Mouse (Mus musculus): Measurements from ENCODE around the gene Ptgdr. TPM values are rescaled to one million over a fixed set of nuclear protein-coding genes. Genes with fewer than 3 reads are reported as not detected.
A peak's percentile ranks its signal among the peaks of the same experiment; 100 is the strongest.
"Not testable (repeated sequence)": the region's sequence is repeated elsewhere in the genome, so short reads cannot be mapped to it uniquely, and the experiment has no call there.

Gene Ptgdr
- total RNA-seq (2021): under 1 TPM; 0.30 to 0.45 TPM
- long read RNA-seq: 0 reads

DNA sequence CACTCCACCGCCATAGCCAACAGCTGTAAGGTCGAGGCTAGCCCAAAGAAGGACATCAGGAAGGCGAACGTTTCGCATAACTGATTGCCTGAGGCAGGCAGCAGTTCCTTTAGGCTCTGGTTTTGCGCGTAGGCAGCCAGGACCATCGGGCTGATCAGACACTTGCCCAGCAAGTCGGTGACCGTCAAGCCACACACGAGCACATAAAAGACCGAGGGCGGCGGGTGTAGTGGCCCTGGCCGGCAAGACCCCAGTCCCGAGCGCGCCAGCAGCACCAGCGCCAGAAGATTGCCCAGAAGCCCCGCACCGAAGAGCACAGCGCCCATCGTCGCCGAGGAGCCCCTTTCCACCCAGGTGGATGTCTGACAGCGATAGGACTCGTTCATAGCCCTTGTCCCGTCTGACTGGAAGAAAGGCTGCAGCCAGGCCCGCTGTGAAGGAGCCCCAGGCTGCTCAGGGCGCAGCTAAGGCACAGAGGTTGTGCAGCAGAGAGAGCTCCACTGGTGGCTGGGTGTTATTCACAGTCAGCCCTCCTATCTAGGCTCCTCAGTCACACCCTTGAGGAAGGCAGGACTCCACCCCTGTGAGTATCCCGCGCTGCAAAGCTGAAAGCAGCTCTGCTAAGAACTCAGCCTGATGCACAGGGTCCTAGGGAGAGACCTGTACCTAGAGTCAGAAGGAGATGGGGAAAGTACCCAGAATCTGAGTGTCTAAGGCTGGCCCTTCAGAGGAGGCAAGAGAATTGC, at the start of gene Ptgdr:
Ptgdr (minus strand) TSS at position 508 of the 746 bp plus-strand sequence.
- no peak for DNase-seq (ENCODE audit: low spot score in 2 of 2)

DNA sequence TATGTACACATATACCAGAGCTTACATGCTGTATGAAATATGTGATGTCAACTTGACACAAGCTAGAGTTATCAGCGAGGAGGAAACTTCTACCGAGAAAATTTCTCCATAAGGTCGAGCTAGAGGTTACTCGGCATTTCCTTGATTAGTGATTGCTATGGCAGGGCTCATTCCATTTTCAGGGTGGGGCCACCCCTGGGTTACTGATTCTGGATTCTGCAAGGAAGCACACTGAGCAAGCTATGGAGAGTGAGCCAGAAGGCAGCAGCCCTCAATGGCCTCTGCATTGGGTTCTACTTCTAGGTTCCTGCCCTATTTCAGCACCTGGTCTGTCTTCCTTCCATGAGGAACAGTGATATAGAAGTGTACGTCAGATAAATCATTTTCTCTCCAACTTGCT, 48.6 kb upstream of the Ptgdr start:
- no peak for DNase-seq (ENCODE audit: low spot score in 2 of 2)

DNA sequence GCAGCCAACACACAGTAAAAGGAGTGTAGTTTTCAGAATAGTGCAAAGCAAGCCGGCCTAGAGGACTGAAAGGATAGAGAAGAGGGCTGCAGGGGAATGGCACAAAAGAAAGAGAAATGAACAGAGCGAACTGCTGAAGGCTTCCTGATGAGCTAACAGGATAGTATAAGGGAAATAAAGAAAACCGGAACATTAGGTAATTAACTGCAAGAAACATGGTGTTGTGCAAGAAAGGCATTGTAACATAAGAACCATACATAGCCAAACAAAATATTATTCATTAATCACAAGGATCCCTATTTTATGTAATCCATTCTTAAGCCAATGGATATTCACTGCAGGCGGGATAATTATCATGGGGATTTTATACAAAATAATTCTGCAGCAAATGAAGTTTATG, 45.0 kb upstream of the Ptgdr start:
- no peak for DNase-seq (ENCODE audit: low spot score in 2 of 2)

DNA sequence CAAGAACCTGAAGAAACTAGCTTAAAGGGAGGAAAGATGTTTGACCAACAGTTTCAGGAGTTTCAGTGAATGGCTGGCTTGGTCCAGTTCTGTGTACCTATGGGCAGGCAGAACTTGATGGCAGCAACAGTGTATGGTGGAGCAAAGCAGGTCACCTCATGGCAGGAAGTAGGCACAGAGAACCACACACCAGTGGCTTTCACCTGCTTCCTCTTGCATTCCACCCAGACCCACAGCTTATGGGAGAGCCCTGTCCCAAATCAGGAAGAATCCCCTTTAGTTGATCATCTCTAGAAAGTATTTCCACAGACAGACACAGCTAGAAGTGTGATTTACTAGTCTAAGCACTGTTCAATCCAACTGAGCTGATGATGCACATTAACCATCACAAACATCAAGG, 42.6 kb upstream of the Ptgdr start:
- DNase-seq (ENCODE audit: low spot score in 2 of 2): not testable (repeated sequence)

DNA sequence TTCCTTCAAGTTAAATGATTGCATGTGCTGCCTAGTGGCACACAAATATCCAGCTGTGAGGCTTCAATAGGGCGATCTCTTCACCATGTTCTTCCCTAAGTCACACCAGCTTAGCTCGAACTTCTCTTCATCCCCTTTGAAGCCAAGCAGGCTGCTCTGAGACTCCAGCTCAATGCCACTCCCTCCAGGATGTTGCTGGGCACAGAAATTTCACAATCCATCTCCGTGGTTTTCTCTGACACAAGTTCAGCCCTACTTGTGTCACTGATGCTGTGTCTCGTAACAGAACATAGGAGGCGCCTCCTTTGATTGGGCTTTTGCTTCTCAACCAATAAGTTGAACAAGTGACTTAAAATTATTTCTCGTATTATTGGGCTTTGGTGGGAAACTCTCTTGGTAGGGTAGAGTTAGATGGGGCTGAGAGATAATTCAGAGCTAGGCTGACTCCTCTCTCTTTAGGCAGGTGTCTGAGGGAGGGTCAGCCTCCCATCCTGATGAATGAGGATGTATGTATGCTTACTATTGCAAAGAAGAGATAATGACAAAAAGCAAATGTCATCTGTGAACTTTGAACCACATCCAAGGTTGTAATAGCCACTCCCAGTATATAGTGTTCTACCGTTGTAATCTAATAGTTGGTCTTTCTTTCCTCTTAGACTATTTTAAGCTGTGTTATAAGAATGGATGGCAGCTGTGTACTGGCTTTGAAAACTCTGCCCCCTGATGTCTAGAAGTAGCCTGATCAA, 32.4 kb upstream of the Ptgdr start:
- no peak for DNase-seq (ENCODE audit: low spot score in 2 of 2)

DNA sequence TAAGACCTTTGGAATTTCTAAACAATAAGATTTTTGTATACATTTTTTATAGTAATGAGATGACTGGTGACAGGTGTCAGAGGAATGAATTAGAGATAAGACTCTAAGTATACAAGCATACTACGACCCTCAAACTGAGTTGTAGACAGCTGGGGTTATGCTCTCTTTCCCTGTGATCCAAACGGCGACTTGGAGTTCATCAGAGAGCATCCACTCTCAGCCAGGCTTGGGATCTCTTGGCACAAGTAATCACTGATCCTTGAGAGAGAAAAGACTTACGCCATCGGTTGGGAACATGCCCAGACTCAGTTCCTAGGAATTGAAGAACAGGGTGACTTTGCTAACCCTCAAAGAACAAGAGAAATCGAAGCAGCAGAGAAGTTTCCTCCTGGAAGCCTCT, 10.5 kb upstream of the Ptgdr start:
- DNase-seq (ENCODE audit: low spot score in 2 of 2): no peak

DNA sequence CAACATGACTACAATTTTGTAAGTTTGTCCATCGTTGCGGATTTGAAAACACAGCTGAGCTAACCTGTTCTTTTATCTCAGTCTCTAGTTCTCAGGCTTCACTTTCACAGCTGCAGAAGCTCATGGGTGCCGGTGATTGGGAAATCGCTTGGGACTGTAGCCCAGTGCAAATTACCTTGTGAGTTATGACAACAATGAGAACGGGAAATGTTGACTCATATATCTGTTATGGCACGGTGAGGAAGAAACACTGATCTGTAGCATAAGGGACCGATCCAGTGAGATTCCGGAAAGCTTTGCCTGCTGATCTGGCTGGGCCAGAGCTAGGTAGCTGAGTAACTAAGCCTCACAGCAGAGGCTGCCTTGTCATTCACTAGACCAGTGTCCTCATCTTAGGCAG, 6.5 kb upstream of the Ptgdr start:
- no peak for DNase-seq (ENCODE audit: low spot score in 2 of 2)

DNA sequence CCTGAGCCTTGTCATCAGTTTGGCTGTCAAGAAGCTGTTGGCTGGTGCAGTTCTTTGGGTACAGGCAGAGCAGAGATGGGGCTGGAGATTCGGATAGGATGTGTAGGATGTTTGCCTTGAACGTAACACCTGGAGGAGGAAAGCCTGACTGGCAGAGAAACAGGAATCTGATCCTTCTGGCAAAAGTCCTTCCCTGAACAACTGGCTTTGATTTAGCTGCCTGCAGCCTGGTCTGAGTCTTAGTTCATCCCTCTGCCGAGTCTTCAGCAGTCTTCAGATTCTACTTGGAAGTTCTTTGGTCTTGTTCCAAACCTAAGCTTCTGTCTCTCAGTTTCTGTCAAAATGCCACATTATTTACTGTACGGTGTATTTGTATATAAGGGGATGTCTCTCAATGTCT, 3.9 kb upstream of the Ptgdr start:
- DNase-seq (ENCODE audit: low spot score in 2 of 2): no peak

DNA sequence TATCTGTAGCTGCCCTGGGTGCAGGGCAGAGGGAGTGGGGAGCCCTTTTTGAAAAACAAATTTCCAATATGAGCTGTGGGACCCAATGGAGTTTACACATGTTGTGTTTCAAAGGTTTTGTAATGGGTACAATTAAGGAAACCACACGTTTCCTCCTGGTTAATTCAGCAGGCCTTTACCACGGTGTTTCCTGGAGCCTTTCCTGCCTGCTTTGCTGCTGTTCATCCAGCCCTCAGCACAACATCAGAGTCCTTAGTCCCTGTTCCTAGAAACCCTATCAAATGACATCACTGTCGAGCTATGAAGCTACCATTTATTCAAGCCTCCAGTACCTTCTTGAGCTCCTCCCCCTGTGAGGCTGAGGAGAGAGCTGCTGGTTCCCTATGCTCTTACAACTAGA, 2.0 kb upstream of the Ptgdr start:
- DNase-seq (ENCODE audit: low spot score in 2 of 2): no peak

DNA sequence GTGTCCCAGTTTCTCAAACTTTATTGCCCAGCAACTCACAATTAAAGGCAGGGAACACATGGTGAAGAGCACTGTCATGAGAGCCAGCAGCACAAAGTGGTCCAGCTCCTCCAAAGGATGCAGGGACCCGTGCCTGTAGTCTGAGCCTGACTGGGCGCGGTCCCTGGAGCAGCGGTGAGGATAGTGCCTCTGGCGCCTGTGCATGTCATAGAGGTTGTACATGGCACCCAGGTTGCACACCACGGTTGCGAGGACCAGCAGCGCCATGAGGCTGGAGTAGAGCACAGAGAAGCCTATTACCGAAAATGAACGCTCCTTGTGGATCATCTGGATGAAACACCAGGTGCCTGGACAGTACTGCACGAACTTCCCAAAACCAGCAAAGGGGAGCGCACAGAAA, 803 bp downstream of the Ptgdr start:
- DNase-seq (ENCODE audit: low spot score in 2 of 2): no peak

DNA sequence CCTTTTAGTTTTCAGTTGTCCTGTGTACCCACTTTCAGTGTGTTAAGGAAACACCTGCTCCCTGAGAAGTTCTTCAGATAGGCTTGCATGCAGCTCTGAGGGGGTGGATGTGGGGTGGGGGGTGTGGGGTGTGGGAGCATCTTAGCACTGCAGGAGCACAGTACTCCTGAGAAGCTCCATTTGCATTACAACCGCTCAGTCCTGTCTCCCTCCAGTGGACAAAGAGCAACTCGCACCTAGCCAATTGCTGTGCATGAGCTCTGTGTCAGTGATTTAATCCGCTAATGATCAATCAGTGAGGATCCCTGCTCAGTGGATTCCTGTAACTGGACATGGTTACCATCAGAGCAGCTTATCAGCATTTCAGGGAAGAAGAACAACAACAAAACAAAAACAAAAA, 8.5 kb downstream of the Ptgdr start:
- DNase-seq (ENCODE audit: low spot score in 2 of 2): not testable (repeated sequence)

DNA sequence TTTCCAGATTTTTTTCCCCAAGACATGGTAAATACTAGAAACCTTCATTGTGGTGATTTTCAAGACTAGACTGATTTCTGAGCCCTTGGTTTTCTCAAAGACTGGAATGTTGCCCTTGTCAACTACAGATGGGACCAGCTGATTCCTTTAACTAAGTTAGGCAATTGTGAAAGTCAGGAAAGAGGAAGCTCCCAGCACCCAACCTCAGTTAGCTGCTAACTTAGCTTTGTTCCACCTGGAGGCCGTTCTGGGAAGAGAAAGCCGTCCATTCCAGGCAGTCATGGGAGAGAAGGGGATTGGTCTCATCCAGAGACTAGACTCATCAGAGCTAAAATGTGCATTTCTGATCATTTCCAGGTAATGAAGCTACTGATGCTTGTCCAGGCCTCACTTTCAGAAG, 11.4 kb downstream of the Ptgdr start:
- DNase-seq (ENCODE audit: low spot score in 2 of 2): no peak

DNA sequence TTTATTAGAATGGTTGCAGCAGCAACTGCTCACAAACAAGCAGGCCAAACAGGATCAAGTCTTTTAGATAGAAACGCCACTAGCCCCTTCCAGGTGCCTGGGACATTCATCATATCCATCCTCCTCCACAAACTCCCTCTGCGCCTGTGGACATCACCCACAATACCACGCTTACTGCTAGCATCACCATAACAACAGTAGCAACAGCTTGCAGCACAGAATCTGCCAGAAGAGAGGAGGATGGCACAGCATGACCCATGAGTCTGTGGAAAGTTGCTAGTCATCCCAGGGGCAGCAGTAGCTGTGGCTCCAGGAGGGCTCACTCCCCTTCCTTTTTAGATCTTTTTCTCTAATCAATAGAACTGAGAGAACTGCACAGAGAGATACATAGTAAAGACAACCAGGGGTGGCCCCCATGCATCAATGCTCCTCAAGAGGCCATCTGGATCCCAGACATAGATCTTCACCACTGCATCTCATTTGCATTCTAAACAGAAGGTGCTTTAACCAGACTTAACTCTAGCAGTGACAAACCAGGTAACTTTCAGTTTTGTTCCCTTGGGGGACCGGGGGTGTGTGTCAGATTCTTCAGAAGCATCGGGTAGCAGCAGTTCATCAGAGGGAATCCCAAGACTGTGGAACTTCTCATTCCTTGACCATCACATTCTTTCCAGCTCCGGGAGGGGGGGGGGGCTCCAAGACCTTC, 12.5 kb downstream of the Ptgdr start:
- DNase-seq (ENCODE audit: low spot score in 2 of 2): peak in 1 of 2 experiments; percentile 54

DNA sequence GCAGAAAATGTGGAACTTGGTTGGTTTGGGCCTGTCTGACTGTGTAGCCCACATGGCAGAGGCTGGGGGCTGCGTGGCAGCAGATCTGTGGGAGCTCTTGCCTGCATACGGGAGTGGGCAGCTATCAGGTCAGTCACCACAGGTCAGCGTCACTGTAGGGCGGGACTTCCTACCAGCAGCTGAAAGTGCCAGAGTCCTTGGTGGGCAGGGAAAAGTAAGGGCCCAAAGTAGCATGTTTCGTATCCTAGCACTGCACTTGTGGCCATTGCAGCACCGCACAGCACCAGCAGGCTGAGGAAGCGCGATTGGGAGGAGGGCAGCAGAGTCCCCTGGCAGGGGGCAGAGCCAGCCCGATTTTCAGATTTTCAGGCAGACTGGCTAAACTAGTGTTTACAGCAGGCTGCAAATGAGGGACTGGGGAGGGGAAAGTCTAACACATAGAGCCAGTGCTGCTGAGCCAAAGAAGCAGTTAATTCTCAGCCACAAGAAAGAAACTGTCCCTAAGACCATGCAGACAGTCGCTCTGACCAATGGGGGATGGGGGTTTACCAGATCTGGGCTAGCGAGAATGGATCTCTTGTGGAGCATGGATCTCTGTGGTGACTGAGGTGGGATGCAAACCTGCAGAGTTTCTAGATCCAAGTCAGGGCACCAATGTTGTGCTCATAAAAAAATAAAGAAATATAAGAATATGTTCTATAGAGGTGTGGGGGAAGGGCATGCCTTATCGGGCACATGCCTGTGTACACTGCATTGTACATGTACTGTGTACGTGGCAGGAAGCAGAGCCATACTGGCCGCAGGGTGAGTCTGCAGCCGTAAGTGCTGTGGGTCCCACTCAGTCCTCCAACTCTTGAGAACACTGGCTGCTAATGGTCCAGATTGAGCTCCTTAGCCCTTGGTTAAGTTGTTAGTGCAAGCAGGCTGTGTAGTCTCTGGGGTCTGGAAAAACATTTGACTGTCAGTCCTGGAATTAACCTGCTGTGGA, 15.1 kb downstream of the Ptgdr start:
- DNase-seq (ENCODE audit: low spot score in 2 of 2): no peak

DNA sequence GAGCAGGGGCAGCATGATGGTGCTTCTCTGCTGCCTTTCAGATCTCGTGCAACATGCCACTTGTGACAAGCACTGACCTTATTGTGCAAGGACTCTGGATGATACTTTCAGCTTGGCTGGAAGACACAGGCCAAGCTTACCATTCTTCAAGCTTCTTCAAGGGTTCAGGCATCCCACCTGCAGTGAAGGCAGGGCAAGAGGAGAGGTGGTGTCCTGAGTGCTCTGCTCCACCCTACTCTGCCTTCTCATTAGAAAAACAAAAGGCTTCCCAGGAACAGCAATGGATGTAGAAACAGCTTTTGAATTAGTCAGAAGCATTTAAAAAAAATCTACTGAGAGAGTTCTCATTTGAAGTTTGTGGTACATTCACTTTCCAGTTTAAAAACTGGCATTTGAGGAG, 20.5 kb downstream of the Ptgdr start:
- DNase-seq (ENCODE audit: low spot score in 2 of 2): no peak

DNA sequence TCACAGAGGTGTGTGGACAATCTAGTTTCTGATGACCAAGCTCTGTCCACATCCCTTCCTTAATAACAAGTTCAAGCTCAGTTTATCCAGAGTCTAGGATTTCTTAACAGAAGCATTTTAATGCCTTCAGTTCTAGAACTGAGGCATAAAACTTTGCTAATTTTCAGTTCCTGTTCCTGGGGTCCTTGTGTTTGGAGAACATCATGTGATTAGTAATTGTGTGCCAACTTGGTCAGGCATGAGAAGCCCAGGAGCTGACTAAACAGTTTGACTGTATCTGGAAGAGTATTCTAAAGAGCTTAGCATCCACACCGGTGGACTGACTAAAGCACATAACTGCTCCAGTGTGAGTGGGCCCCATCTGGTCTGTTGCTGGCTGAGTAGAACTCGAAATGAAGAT, 24.0 kb downstream of the Ptgdr start:
- no peak for DNase-seq (ENCODE audit: low spot score in 2 of 2)

DNA sequence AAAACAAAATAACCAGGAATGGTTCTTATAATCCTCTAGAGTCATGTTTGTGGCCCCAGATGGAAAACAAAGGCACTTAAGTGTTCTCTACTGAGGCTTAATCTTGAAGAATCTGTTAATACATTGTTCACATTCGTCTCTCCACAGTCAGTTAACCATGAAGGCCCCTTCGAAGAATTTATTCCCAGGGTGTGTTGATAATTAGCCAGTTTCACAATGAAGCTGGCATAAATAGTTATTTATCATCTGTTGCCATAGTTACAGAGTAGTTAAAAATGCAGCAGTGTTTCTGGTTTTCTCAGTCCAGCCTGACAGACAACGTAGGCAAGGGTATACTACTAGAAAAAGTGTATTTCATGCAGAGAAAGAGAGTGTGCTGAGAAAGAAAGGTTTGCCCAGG, 25.0 kb downstream of the Ptgdr start:
- not testable (repeated sequence) for DNase-seq (ENCODE audit: low spot score in 2 of 2)

DNA sequence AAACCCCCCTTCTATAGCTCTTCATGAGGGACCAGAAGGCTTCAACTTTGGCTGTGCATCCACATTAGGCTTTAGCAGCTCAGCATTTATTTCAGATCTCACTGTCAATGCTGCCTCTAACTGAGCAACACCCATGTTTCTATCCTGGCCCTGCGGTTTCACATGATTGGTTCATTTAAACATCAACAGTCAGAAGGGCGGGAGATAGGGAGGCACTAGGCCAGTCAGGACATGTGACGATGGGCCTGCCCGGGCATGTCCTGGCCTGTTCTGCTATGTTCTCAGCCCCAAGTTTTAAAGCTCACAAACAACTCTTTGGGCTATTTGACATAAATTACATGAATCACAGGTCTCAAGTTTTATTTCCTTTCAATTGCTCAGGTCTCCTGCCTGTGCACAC, 26.1 kb downstream of the Ptgdr start:
- not testable (repeated sequence) for DNase-seq (ENCODE audit: low spot score in 2 of 2)

DNA sequence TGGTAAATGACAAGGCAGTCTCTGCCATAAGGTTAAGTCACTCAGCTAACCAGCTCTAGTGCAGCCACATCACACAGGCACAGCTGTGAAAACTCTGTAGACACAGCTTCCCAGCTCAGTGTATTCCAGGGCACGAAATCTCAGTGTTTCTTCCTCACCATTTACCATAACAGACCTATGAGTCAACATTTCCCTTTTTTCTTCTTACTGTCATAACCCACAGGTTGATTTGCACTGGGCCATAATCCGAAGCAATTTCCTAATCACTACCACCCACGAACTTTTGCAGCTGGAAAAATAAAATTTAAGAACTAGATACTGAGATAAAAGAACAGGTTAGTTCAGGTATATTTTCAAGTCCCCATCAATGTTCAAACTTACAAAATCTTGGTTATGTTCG, 31.4 kb downstream of the Ptgdr start:
- no peak for DNase-seq (ENCODE audit: low spot score in 2 of 2)

DNA sequence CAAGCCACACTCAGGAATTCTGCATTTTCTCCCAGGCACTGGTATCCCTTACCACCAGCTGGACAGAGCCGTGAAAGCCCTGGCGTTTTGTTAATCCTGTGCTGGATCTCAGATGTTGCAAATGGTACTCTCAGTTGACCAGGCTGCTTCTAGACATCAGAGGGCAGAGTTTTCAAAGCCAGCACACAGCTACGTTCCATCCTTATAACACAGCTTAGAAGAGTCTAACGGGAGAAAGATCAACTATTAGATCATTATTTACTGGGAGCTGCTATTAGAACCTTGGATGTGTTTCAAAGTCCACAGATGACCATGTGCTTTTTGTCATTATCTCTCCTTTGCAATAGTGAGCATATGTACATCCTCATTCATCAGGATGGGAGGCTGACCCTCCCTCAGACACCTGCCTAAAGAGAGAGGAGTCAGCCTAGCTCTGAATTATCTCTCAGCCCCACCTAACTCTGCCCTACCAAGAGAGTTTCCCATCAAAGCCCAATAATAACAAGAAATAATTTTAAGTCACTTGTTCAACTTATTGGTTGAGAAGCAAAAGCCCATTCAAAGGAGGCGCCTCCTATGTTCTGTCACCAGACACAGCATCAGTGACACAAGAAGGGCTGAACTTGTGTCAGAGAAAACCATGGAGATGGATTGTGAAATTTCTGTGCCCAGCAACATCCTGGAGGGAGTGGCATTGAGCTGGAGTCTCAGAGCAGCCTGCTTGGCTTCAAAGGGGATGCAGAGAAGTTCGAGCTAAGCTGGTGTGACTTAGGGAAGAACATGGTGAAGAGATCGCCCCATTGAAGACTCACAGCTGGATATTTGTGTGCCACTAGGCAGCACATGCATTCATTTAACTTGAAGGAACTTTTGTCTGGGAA, 37.8 kb downstream of the Ptgdr start:
- no peak for DNase-seq (ENCODE audit: low spot score in 2 of 2)

Measured in layer of hippocampus, adult 18-20 months (tissue).